Mouse (Mus musculus): ENCODE data around the gene Cab39l.

- TF ChIP-seq CTCF (IDR thresholded peaks at IDR 0.05; ENCODE audit: borderline replicate concordance, control insufficient read depth, extremely low read depth, insufficient read depth, low read length, poor library complexity), result no peak
- TF ChIP-seq POLR2A (IDR thresholded peaks at IDR 0.05; ENCODE audit: control insufficient read depth, extremely low read depth, insufficient read depth, low read length, poor library complexity), result no peak
These were observed 188.5 kb downstream of the Cab39l start for GRCm38 (mm10) chr14:59629308-59629707.

All from thymus, adult 2 months (tissue).